Mouse (Mus musculus) limb, embryonic 10.5 days (tissue): ENCODE measurements at regions not wholly inside any gene's neighbourhood (a gene's known extent, or its start where the extent isn't known, plus 50 kb on each side); places are given as distances from the start of the nearest gene placed in this dataset.

Experiments used
- DNase-seq: peaks from one replicate; pipeline ENCODE4 v3.0.0-alpha.2; 2017; ENCODE audit warnings: low spot score
- H3K27ac ChIP-seq: fragments of 300-500 bp; sonication (generic); 2 replicates; pipeline ENCODE4 v1.5.1; 2016; ENCODE audit warnings: mild to moderate bottlenecking
- H3K27me3 ChIP-seq: fragments of 300-500 bp; sonication (generic); 2 replicates; pipeline ENCODE4 v1.6.1; 2016; ENCODE audit warnings: low read depth, mild to moderate bottlenecking; ENCODE audit not compliant: poor library complexity, severe bottlenecking
- H3K36me3 ChIP-seq: fragments of 300-500 bp; sonication (generic); 2 replicates; pipeline ENCODE4 v1.6.1; 2016; ENCODE audit warnings: mild to moderate bottlenecking, moderate library complexity
- H3K4me1 ChIP-seq: fragments of 300-500 bp; sonication (generic); 2 replicates; pipeline ENCODE4 v1.6.1; 2016
- H3K4me3 ChIP-seq: fragments of 300-500 bp; sonication (generic); 2 replicates; pipeline ENCODE4 v1.5.1; 2016; ENCODE audit warnings: mild to moderate bottlenecking, moderate library complexity
- H3K9me3 ChIP-seq: fragments of 300-500 bp; sonication (generic); replicated peaks from 2 replicates; pipeline ENCODE4 v1.6.1; 2016; ENCODE audit warnings: mild to moderate bottlenecking
- WGBS: fragments of 180-500 bp; shearing (Covaris S2); methylation state at CpG from one replicate; pipeline ENCODE4 v1.1.7; 2016; 5-methylcytosine and 5-hydroxymethylcytosine counted together

GRCm38 (mm10) chr15:56979353-56979752, 498.1 kb downstream of the Slc22a22 start:
- no peaks in the 10 kb centered on the region for H3K36me3 ChIP-seq
- 83% methylated on average over 1 of the region's 1 CpGs for WGBS
- H3K4me1 ChIP-seq: no peaks in the 10 kb centered on the region
- H3K27me3 ChIP-seq: no peaks in the 10 kb centered on the region
- H3K4me3 ChIP-seq: no peak overlapping the region
- H3K27ac ChIP-seq: no peak overlapping the region
- no peak for DNase-seq
- H3K9me3 ChIP-seq: no peaks in the 10 kb centered on the region

- H3K27ac ChIP-seq: no peak overlapping the region
- H3K9me3 ChIP-seq: no peaks in the 10 kb centered on the region
- no peaks in the 10 kb centered on the region for H3K36me3 ChIP-seq
- H3K4me1 ChIP-seq: no peaks in the 10 kb centered on the region
- no peak overlapping the region for H3K4me3 ChIP-seq
- no peaks in the 10 kb centered on the region for H3K27me3 ChIP-seq
- DNase-seq: no peak
- 76% methylated on average over 4 of the region's 4 CpGs for WGBS
Measured at GRCm38 (mm10) chr15:56975446-56976433, 501.7 kb downstream of the Slc22a22 start.

GRCm38 (mm10) chr15:56970140-56970539, 507.3 kb downstream of the Slc22a22 start:
- DNase-seq: no peak
- H3K36me3 ChIP-seq: no peaks in the 10 kb centered on the region
- H3K9me3 ChIP-seq: no peaks in the 10 kb centered on the region
- WGBS: 94% methylated on average over 1 of the region's 1 CpGs
- H3K4me3 ChIP-seq: no peak overlapping the region
- no peak overlapping the region for H3K27ac ChIP-seq
- H3K27me3 ChIP-seq: no peaks in the 10 kb centered on the region
- no peaks in the 10 kb centered on the region for H3K4me1 ChIP-seq

GRCm38 (mm10) chr15:56956356-56956755, 521.1 kb downstream of the Slc22a22 start:
- Histone ChIP-seq H3K4me3 (no peak overlapping the region), H3K27ac (no peak overlapping the region), H3K9me3 (no peaks in the 10 kb centered on the region), H3K4me1 (no peaks in the 10 kb centered on the region), H3K27me3 (no peaks in the 10 kb centered on the region), H3K36me3 (no peaks in the 10 kb centered on the region)
- DNase-seq: no peak
- WGBS: 82% methylated on average over 2 of the region's 2 CpGs

GRCm38 (mm10) chr15:56952176-56952575, 525.2 kb downstream of the Slc22a22 start:
- Histone ChIP-seq H3K4me3 (no peak overlapping the region), H3K27ac (no peak overlapping the region), H3K4me1 (no peaks in the 10 kb centered on the region), H3K36me3 (no peaks in the 10 kb centered on the region), H3K9me3 (no peaks in the 10 kb centered on the region), H3K27me3 (no peaks in the 10 kb centered on the region)
- no peak for DNase-seq

- no peaks in the 10 kb centered on the region for H3K4me1 ChIP-seq
- DNase-seq: no peak
- 94% methylated on average over 2 of the region's 2 CpGs for WGBS
- H3K36me3 ChIP-seq: no peaks in the 10 kb centered on the region
- no peak overlapping the region for H3K4me3 ChIP-seq
- H3K27me3 ChIP-seq: no peaks in the 10 kb centered on the region
- no peaks in the 10 kb centered on the region for H3K9me3 ChIP-seq
- no peak overlapping the region for H3K27ac ChIP-seq
Measured at GRCm38 (mm10) chr15:56950824-56951223, 526.6 kb downstream of the Slc22a22 start.

- H3K4me3 ChIP-seq: no peak overlapping the region
- DNase-seq: no peak
- no peak overlapping the region for H3K27ac ChIP-seq
- H3K4me1 ChIP-seq: no peaks in the 10 kb centered on the region
- 95% methylated on average over 1 of the region's 1 CpGs for WGBS
- H3K36me3 ChIP-seq: no peaks in the 10 kb centered on the region
- no peaks in the 10 kb centered on the region for H3K9me3 ChIP-seq
- H3K27me3 ChIP-seq: no peaks in the 10 kb centered on the region
Measured at GRCm38 (mm10) chr15:56940891-56941290, 536.5 kb downstream of the Slc22a22 start.

- H3K27ac ChIP-seq: no peak overlapping the region
- no peaks in the 10 kb centered on the region for H3K36me3 ChIP-seq
- H3K9me3 ChIP-seq: no peaks in the 10 kb centered on the region
- no peaks in the 10 kb centered on the region for H3K4me1 ChIP-seq
- no peak overlapping the region for H3K4me3 ChIP-seq
- no peak for DNase-seq
- H3K27me3 ChIP-seq: no peaks in the 10 kb centered on the region
Measured at GRCm38 (mm10) chr15:56896553-56896952, 580.9 kb downstream of the Slc22a22 start.

- 13% methylated on average over 5 of the region's 5 CpGs for WGBS
- H3K27ac ChIP-seq: peak overlapping the region; percentile 12
- H3K4me1 ChIP-seq: peaks cover 14% of the 10 kb centered on the region
- no peaks in the 10 kb centered on the region for H3K36me3 ChIP-seq
- H3K27me3 ChIP-seq: no peaks in the 10 kb centered on the region
- DNase-seq: peak; percentile 45
- no peaks in the 10 kb centered on the region for H3K9me3 ChIP-seq
- no peak overlapping the region for H3K4me3 ChIP-seq
Measured at GRCm38 (mm10) chr15:56881501-56881900, 595.9 kb downstream of the Slc22a22 start.

- Histone ChIP-seq H3K27me3 (no peaks in the 10 kb centered on the region), H3K4me1 (peaks cover 3% of the 10 kb centered on the region; the same call in 1 of the 2 replicates), H3K27ac (no peak overlapping the region), H3K9me3 (no peaks in the 10 kb centered on the region), H3K36me3 (no peaks in the 10 kb centered on the region), H3K4me3 (no peak overlapping the region)
- DNase-seq: no peak
- WGBS: 86% methylated on average over 6 of the region's 6 CpGs
Measured at GRCm38 (mm10) chr15:56865879-56866278, 611.5 kb downstream of the Slc22a22 start.

- no peak overlapping the region for H3K4me3 ChIP-seq
- no peaks in the 10 kb centered on the region for H3K27me3 ChIP-seq
- no peaks in the 10 kb centered on the region for H3K9me3 ChIP-seq
- DNase-seq: no peak
- no peaks in the 10 kb centered on the region for H3K36me3 ChIP-seq
- H3K27ac ChIP-seq: no peak overlapping the region
- whole genome bisulfite sequencing: 39% methylated on average over 4 of the region's 4 CpGs
- H3K4me1 ChIP-seq: peaks cover 3% of the 10 kb centered on the region; the same call in 1 of the 2 replicates
Measured at GRCm38 (mm10) chr15:56865035-56865804, 612.2 kb downstream of the Slc22a22 start.

GRCm38 (mm10) chr15:56858627-56859334, 618.6 kb downstream of the Slc22a22 start:
- no peak overlapping the region for H3K4me3 ChIP-seq
- H3K27ac ChIP-seq: no peak overlapping the region
- H3K9me3 ChIP-seq: no peaks in the 10 kb centered on the region
- DNase-seq: peak; percentile 47
- WGBS: 31% methylated on average over 4 of the region's 4 CpGs
- H3K27me3 ChIP-seq: no peaks in the 10 kb centered on the region
- H3K36me3 ChIP-seq: no peaks in the 10 kb centered on the region
- peaks cover 29% of the 10 kb centered on the region for H3K4me1 ChIP-seq
